Mouse (Mus musculus) forebrain, embryonic 12.5 days (tissue): ENCODE measurements around the gene Pars2. TPM values are rescaled to one million over a fixed set of nuclear protein-coding genes. Genes with fewer than 3 reads are reported as not detected.

Experiments used
- ATAC-seq: fragments of 200-750 bp; cut with Nextera tagmentation; 2 replicates; pipeline ENCODE4 v1.8.0; 2017; ENCODE audit warnings: moderate TSS enrichment; ENCODE audit not compliant: low FRiP score
- H3K27ac ChIP-seq: fragments of 300-500 bp; sonication (generic); 2 replicates; pipeline ENCODE4 v1.5.1; 2016; ENCODE audit warnings: mild to moderate bottlenecking
- H3K27me3 ChIP-seq: fragments of 300-500 bp; sonication (generic); 2 replicates; pipeline ENCODE4 v1.6.1; 2016; ENCODE audit warnings: mild to moderate bottlenecking
- H3K36me3 ChIP-seq: fragments of 300-500 bp; sonication (generic); replicated peaks from 2 replicates; pipeline ENCODE4 v1.6.1; 2016; ENCODE audit warnings: mild to moderate bottlenecking
- H3K4me1 ChIP-seq: fragments of 300-500 bp; sonication (generic); 2 replicates; pipeline ENCODE4 v1.6.1; 2016
- H3K4me2 ChIP-seq: fragments of 300-500 bp; sonication (generic); 2 replicates; pipeline ENCODE4 v1.6.1; 2016; ENCODE audit warnings: mild to moderate bottlenecking, moderate library complexity
- H3K4me3 ChIP-seq: fragments of 300-500 bp; sonication (generic); replicated peaks from 2 replicates; pipeline ENCODE4 v1.5.1; 2016; ENCODE audit warnings: mild to moderate bottlenecking
- H3K9ac ChIP-seq: fragments of 300-500 bp; sonication (generic); 2 replicates; pipeline ENCODE4 v1.6.1; 2016; ENCODE audit warnings: mild to moderate bottlenecking
- H3K9me3 ChIP-seq: fragments of 300-500 bp; sonication (generic); 2 replicates; pipeline ENCODE4 v1.6.1; 2016
- WGBS: fragments of 180-500 bp; shearing (Covaris S2); methylation state at CpG from one replicate; pipeline ENCODE4 v1.1.7; 2016; 5-methylcytosine and 5-hydroxymethylcytosine counted together
- polyA plus RNA-seq: library from polyadenylated mRNA; unstranded; fragments of >200 nt; fragmentation: Nextera tagmentation; extraction: Ambion mirVana; gene quantifications from 2 replicates; pipeline ENCODE4 v1.2.1, GENCODE M21; 2016

The Pars2 gene
- 11.2 and 15.9 TPM in 2 replicates for polyA plus RNA-seq

DNA sequence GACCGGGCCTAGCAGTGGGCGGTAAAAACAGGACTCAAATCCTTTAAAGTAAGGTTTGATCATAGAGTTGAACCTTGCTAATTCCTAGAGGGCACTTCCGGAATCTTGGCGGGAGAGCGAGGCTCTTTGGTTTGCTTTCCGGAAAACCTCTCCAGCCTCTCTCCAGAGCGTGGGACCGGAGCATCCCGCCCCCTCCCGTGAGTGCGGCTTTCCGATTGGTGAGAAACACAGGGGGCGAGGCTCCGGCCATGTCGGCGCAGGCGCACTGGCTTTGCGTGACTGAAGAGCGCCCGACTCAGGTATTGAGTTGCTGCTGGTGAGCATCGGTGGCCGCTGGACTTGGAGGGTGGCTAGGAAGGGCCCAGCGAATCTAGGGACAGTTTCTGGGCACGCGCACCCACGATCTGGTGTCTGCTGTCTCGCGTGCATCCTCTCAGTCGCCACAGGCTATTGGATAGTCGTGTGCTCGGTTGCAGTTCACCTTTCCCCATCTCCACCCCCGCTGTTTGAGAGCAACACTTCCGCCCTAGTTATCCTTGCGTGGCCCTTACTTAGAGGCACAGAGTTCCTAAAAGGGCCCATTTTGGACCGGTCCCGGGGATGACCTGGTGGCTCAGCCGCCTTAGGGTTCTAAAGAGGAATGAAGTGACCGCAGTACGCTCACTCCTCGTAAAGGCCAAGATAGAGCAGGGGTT lies at the start of gene Pars2:
Gene Pars2 (plus strand): TSS at position 237 of the 695 bp plus-strand sequence.
- H3K4me3 ChIP-seq = peak within 1 kb of the TSS; percentile 59
- WGBS = 3% methylated on average over 40 of the region's 40 CpGs

DNA sequence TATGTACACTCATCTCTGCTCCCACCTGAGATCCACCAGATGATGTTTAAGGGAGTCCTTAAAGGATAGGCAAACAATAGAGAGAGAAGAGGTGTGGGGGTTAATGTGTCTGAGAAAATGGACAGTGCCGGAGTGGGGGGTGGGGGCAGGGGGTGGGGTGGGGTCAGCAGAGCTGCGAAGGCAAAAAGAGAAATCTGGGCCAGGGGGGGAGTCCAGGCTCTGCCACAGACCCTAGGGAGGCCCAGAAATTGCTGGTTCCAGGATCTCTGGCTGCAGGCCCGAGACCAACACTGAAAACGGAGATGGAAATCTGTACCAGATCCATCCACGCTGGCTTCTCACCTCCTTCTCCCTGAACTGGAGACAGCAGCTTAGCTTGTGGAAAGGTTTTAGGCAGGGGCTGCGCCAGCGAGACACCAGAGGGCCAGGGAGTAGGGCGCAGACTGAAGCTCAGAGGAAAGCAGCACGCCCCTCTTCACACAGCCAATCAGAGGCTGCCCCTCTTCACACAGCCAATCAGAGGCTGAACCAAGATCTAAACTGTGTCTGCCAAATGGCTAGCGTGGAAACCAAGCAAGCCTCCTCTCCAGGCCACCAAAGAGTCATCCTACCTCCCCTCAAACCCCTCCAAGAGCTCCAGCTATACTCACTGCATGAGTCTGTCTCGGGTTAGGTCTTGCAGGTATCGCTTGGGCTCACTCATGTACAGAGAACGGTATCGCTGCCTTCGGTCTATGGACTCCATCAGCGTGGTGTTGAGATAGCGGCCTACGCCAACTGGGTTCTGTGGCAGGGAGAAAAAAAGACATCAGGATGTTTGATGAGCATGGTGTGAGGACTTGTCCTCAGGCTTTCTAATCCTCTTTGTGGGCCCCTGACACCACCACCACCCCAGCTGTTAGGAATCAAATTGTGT lies 44.0 kb upstream of the Pars2 start:
- WGBS = 44% methylated on average over 18 of the region's 18 CpGs
- no peak overlapping the region for H3K27ac ChIP-seq
- peak; percentile 88 for ATAC-seq
- H3K9ac ChIP-seq = 0 out of 2 replicates have a peak overlapping the region, but pooled peaks have one; percentile 26
- no peaks in the 10 kb centered on the region for H3K9me3 ChIP-seq
- H3K4me2 ChIP-seq = peak overlapping the region; percentile 33
- H3K4me1 ChIP-seq = peaks cover 7% of the 10 kb centered on the region
- H3K4me3 ChIP-seq = peak overlapping the region; percentile 18
- no peaks in the 10 kb centered on the region for H3K36me3 ChIP-seq
- no peaks in the 10 kb centered on the region for H3K27me3 ChIP-seq

More for the DNA sequence above, at the start of gene Pars2:
- peak within 1 kb of the TSS; percentile 69 for H3K4me2 ChIP-seq
- no peaks in the 10 kb centered on the region for H3K9me3 ChIP-seq
- peaks cover 34% of the 10 kb centered on the region for H3K27me3 ChIP-seq
- peak within 1 kb of the TSS; percentile 75 for H3K9ac ChIP-seq
- ATAC-seq = peak; percentile 98
- peak within 1 kb of the TSS; percentile 66 for H3K27ac ChIP-seq
- H3K36me3 ChIP-seq = peaks cover 27% of the 10 kb centered on the region
- H3K4me1 ChIP-seq = peaks cover 9% of the 10 kb centered on the region

DNA sequence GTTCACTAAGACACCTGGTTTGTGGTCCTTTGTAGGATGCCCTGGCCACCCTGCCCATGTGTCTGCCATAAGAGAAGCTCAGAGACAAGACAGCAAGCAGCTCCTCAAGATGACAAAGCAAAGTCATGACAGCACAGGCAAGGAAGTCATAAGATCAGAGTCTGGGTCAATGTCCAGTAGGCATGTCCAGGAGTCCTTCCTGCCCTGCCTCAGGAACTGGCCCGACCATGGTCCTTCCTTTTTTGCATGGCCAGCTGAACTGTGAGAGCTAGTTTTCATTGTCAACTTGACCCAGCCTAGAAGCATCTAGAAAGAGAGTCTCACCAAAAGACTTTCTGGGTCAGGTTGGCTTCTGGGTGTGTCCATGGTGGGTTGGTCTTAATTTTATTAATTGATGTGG lies 43.0 kb upstream of the Pars2 start:
- Histone ChIP-seq H3K4me1 (peaks cover 7% of the 10 kb centered on the region), H3K27ac (no peak overlapping the region), H3K4me3 (no peak overlapping the region), H3K9ac (no peak overlapping the region), H3K9me3 (no peaks in the 10 kb centered on the region), H3K36me3 (no peaks in the 10 kb centered on the region), H3K27me3 (no peaks in the 10 kb centered on the region), H3K4me2 (no peak overlapping the region)
- WGBS = 85% methylated on average over 1 of the region's 1 CpGs
- no peak for ATAC-seq

DNA sequence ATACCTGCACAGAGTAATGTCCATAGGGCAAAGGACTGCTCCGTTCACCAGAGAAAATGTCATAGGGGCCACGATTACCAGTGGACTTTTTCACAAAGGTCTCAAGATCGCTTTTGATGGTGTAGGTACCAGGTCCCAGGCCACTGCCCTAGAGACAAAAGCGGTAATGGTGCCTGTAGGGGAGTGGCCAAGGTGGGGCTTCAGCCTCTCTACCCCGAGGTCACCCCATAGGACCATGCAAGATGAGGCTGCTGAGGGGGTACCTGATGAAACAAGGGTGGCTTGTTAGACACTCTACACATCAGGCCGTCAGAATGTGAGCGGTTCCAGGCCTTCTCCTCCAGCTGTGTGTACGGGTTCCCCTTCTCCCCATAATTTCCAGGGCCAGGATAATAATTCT lies 37.8 kb upstream of the Pars2 start:
- peaks cover 18% of the 10 kb centered on the region for H3K27me3 ChIP-seq
- H3K27ac ChIP-seq = no peak overlapping the region
- ATAC-seq = no peak
- no peaks in the 10 kb centered on the region for H3K36me3 ChIP-seq
- peaks cover 8% of the 10 kb centered on the region for H3K4me1 ChIP-seq
- H3K9ac ChIP-seq = no peak overlapping the region
- H3K4me3 ChIP-seq = no peak overlapping the region
- no peak overlapping the region for H3K4me2 ChIP-seq
- no peaks in the 10 kb centered on the region for H3K9me3 ChIP-seq
- 82% methylated on average over 8 of the region's 8 CpGs for WGBS

DNA sequence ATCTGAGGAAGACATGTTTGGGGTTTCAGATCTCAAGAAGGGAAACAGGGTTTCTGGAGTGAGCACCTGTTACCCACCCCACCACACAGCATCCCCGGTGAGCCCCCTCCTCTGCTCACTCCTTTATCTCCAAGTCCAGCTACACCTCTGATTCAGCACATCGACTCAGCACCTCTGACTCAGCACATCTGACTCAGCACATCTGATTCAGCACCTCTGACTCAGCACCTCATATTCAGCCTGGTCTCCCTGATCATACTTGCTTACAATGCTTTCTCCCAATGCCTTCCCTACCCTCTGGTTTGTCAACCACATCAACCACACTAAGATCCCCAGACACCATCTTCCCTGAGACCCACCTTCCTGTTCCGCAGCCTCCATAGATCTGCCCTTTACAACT lies 37.3 kb upstream of the Pars2 start:
- no peaks in the 10 kb centered on the region for H3K36me3 ChIP-seq
- ATAC-seq = 0 out of 2 replicates have a peak, but pooled peaks have one; percentile 4
- H3K27ac ChIP-seq = no peak overlapping the region
- H3K4me1 ChIP-seq = peaks cover 8% of the 10 kb centered on the region
- H3K9ac ChIP-seq = no peak overlapping the region
- H3K9me3 ChIP-seq = no peaks in the 10 kb centered on the region
- peaks cover 18% of the 10 kb centered on the region for H3K27me3 ChIP-seq
- no peak overlapping the region for H3K4me3 ChIP-seq
- H3K4me2 ChIP-seq = no peak overlapping the region
- 87% methylated on average over 3 of the region's 3 CpGs for WGBS

DNA sequence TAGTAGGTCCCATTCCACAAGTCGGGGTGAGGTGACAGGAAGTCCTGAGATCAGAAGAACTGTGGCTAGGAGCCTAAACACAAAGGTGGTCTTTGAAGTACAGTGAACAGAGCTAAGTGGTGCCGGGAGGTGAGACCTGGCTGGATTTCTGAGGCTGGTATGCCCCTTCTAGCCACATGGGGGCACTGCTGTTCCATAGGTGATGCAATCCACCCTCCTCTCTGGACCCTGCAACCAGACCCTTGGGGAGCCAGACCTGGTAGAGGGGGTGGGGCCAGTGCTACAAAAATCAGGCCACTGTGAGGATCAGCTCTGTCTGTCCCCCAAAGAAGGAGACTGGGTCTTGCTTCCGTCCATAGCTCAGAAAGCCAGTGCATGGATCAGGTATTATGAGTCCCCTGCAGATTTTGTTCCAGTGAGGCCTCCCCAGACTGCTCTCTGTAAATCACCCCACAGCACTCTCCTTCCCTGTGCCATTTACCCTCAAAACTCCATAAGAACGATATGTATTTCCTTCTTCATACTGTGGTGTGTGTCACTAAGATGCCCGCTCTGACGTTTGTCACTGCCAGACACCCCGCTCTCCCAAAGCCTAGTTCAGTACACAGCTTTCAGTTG lies 36.6 kb upstream of the Pars2 start:
- peaks cover 8% of the 10 kb centered on the region for H3K4me1 ChIP-seq
- H3K4me2 ChIP-seq = no peak overlapping the region
- 45% methylated on average over 7 of the region's 7 CpGs for WGBS
- no peak overlapping the region for H3K4me3 ChIP-seq
- H3K27ac ChIP-seq = no peak overlapping the region
- H3K9me3 ChIP-seq = no peaks in the 10 kb centered on the region
- ATAC-seq = peak; percentile 70
- H3K27me3 ChIP-seq = peaks cover 18% of the 10 kb centered on the region
- H3K36me3 ChIP-seq = no peaks in the 10 kb centered on the region
- no peak overlapping the region for H3K9ac ChIP-seq

DNA sequence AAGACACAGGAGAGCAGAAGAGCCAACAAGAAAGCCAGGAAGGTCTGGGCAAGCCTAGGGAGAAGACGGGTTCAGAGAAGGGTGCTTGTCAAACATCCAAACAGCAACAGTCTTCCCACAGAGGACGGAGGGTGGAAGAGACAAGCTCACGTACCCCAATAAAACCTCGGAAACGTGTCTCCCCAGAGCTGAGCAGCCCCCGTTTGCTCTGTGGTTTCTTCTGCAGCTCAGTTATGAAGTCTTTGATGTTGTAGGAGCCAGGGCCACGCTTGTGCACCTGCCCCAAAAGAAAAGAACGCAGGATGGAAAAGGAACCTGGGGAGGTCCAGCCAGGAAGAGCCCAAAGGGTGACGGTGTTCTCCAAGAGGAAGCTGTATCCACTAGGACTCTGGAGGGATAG lies 36.0 kb upstream of the Pars2 start:
- Histone ChIP-seq H3K4me1 (peaks cover 8% of the 10 kb centered on the region), H3K27me3 (peaks cover 18% of the 10 kb centered on the region), H3K4me2 (no peak overlapping the region), H3K27ac (no peak overlapping the region), H3K9ac (no peak overlapping the region), H3K4me3 (no peak overlapping the region), H3K9me3 (no peaks in the 10 kb centered on the region), H3K36me3 (no peaks in the 10 kb centered on the region)
- WGBS = 91% methylated on average over 9 of the region's 9 CpGs
- no peak for ATAC-seq

GRCm38 (mm10) chr4:106615637-106616036 lies 35.2 kb upstream of the Pars2 start:
- Histone ChIP-seq H3K9ac (no peak overlapping the region), H3K27me3 (peaks cover 18% of the 10 kb centered on the region), H3K4me2 (no peak overlapping the region), H3K9me3 (no peaks in the 10 kb centered on the region), H3K4me3 (no peak overlapping the region), H3K36me3 (no peaks in the 10 kb centered on the region), H3K4me1 (peaks cover 8% of the 10 kb centered on the region), H3K27ac (no peak overlapping the region)
- WGBS = 86% methylated on average over 12 of the region's 12 CpGs
- ATAC-seq = no peak

DNA sequence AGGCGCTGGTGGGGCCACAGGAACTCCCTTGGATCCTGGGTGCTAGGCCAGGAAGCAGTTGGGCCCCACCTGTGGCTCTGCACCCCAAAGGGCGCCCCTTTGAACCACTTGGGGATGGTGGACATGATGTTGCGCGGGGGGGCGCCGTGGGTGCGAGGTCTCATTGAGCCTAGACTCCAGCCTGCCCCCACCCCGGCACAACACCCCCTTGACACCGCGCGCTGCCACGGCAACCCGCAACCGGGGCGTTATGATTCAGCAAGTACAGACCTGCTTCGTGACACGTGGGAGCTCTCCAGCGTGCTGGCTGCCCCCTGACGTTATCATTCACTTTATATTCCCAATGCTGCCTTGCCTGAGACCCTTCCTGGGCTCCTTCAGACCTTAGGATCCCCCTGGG lies 33.8 kb upstream of the Pars2 start, which contains the start of gene Lexm:
Gene Lexm (minus strand): TSS at position 186 of the 400 bp plus-strand sequence.
- Histone ChIP-seq H3K9me3 (no peaks in the 10 kb centered on the region), H3K27ac (no peak within 1 kb of the TSS)
- WGBS = 2% methylated on average over 19 of the region's 19 CpGs

GRCm38 (mm10) chr4:106618898-106619297 lies 32.0 kb upstream of the Pars2 start:
- Histone ChIP-seq H3K4me2 (no peak overlapping the region), H3K4me3 (no peak overlapping the region), H3K9me3 (no peaks in the 10 kb centered on the region), H3K27ac (no peak overlapping the region), H3K36me3 (no peaks in the 10 kb centered on the region), H3K27me3 (peaks cover 44% of the 10 kb centered on the region), H3K4me1 (peaks cover 8% of the 10 kb centered on the region), H3K9ac (no peak overlapping the region)
- 87% methylated on average over 4 of the region's 4 CpGs for WGBS
- no peak for ATAC-seq

More for the DNA sequence above, 33.8 kb upstream of the Pars2 start, which contains the start of gene Lexm:
- H3K4me1 ChIP-seq = peaks cover 8% of the 10 kb centered on the region
- H3K4me2 ChIP-seq = peak within 1 kb of the TSS; percentile 51
- H3K27me3 ChIP-seq = peaks cover 25% of the 10 kb centered on the region
- no peaks in the 10 kb centered on the region for H3K36me3 ChIP-seq
- no peak for ATAC-seq
- H3K4me3 ChIP-seq = peak within 1 kb of the TSS; percentile 24
- no peak within 1 kb of the TSS for H3K9ac ChIP-seq

- 76% methylated on average over 3 of the region's 3 CpGs for WGBS
- no peak overlapping the region for H3K4me2 ChIP-seq
- ATAC-seq = no peak
Measured at GRCm38 (mm10) chr4:106621428-106621827, 29.4 kb upstream of the Pars2 start.

DNA sequence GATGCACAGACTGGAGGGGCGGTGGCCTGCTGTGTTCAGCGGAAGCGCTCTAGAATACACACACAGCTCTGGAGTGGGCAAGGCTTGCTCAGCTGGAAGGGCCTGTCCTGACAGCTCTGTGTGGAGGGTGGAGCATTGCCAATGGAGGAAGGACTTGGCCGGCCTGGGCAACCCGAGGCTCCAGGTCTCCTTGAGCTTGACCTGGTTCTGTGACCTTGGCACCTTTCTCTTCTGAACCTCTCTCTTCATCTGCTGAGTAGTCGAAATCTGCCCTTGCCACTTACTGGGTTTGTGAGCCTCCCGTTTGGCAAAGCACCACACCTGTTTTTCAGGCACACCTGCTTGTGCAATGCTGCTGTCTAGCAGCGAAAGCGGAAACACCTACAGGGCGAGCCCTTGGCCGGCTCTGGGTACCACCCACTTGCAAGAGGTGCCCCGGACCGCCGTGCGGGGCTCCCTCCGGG lies 28.8 kb upstream of the Pars2 start, which contains the start of gene Ttc22:
Gene Ttc22 (plus strand): TSS at position 403 of the 464 bp plus-strand sequence.
- H3K36me3 ChIP-seq = no peaks in the 10 kb centered on the region
- H3K27me3 ChIP-seq = peaks cover 52% of the 10 kb centered on the region
- H3K9me3 ChIP-seq = no peaks in the 10 kb centered on the region
- peaks cover 5% of the 10 kb centered on the region for H3K4me1 ChIP-seq
- no peak within 1 kb of the TSS for H3K9ac ChIP-seq
- no peak within 1 kb of the TSS for H3K4me2 ChIP-seq
- no peak within 1 kb of the TSS for H3K4me3 ChIP-seq
- 31% methylated on average over 16 of the region's 16 CpGs for WGBS
- H3K27ac ChIP-seq = no peak within 1 kb of the TSS
- no peak for ATAC-seq

More at GRCm38 (mm10) chr4:106621428-106621827, 29.4 kb upstream of the Pars2 start:
- Histone ChIP-seq H3K27me3 (peaks cover 52% of the 10 kb centered on the region), H3K9me3 (no peaks in the 10 kb centered on the region), H3K27ac (no peak overlapping the region), H3K4me1 (peaks cover 8% of the 10 kb centered on the region), H3K9ac (no peak overlapping the region), H3K4me3 (no peak overlapping the region), H3K36me3 (no peaks in the 10 kb centered on the region)
